Comparison of ENCODE assay signal across 11 mouse cellular contexts in the genomic region with DNA sequence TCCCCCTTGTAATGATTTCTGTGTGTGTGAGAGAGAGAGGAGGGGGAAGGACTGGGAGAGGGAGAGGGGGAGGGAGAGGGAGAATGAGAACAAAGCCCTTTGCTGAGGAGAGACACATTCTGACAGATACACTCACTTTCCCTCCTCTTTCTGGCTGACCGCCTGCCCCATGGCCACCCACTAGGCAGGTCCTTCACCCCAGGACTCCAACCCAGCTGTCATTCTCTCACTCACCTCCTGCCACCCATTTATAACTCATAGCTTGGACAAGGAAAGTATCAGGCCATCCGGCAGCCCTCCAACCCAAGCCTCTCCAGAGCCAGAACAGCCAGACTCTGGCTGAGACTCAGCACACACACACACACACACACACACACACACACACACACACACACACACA. TPM values are rescaled to one million over a fixed set of nuclear protein-coding genes. Genes with fewer than 3 reads are reported as not detected.
A peak's percentile ranks its signal among the peaks of the same experiment; 100 is the strongest.
DNase-seq lines count a peak whose midpoint lies in the region; ATAC-seq and TF ChIP-seq lines count a peak whose summit lies in the region.
"Had no signal": no experiment of that assay in that cellular context is flagged by ENCODE, and none has a peak within 500 bp of the region (broad histone marks: within the 10 kb centered on the region; RNA-seq: fewer than 3 reads in every experiment).

No protein-coding gene starts in this region.

- H3K4me1 ChIP-seq in lung, embryonic 14.5 days (ENCODE audit: insufficient read depth), result no peaks in the 10 kb centered on the region
- no peaks in the 10 kb centered on the region for H3K4me1 ChIP-seq in midbrain, embryonic 16.5 days (ENCODE audit: control insufficient read depth, insufficient read depth, low read length)

- no peak for TF ChIP-seq CTCF in lung, embryonic 14.5 days (IDR thresholded peaks at IDR 0.05; ENCODE audit: low read depth)

- no peaks in the 10 kb centered on the region for H3K27me3 ChIP-seq in lung, embryonic 14.5 days (ENCODE audit: insufficient read depth, low read length)
- no peaks in the 10 kb centered on the region for H3K27me3 ChIP-seq in midbrain, embryonic 16.5 days (ENCODE audit: control insufficient read depth, insufficient read depth, low read depth, low read length)

- 10% methylated on average over 2 of the region's 2 CpGs for WGBS in lung, embryonic 14.5 days
- WGBS in midbrain, embryonic 16.5 days, result 14% methylated on average over 2 of the region's 2 CpGs

- H3K9me3 ChIP-seq in lung, embryonic 14.5 days (ENCODE audit: low read depth, low read length), result no peaks in the 10 kb centered on the region
- H3K9me3 ChIP-seq in midbrain, embryonic 16.5 days (replicated peaks; ENCODE audit: control insufficient read depth, low read length, poor library complexity, severe bottlenecking), result no peaks in the 10 kb centered on the region

- peak; percentile 93 for ATAC-seq in lung, embryonic 14.5 days (ENCODE audit: insufficient read depth)
- 0 out of 2 replicates have a peak, but pooled peaks have one; percentile 32 for ATAC-seq in midbrain, embryonic 16.5 days
- no peak for ATAC-seq in inflammation-experienced regulatory T-cells, adult 6 months

- no peak overlapping the region for H3K4me2 ChIP-seq in lung, embryonic 14.5 days
- H3K4me2 ChIP-seq in midbrain, embryonic 16.5 days (ENCODE audit: low read length), result no peak overlapping the region

- intact Hi-C loops in heart, postnatal 36 days (cut with DNase I), result no loop called here

- no peak overlapping the region for H3K9ac ChIP-seq in lung, embryonic 14.5 days
- H3K9ac ChIP-seq in midbrain, embryonic 16.5 days (ENCODE audit: low read depth, low read length), result no peak overlapping the region

- H3K36me3 ChIP-seq in lung, embryonic 14.5 days (ENCODE audit: insufficient read depth), result no peaks in the 10 kb centered on the region
- H3K36me3 ChIP-seq in midbrain, embryonic 16.5 days (ENCODE audit: control insufficient read depth, insufficient read depth, low read length), result no peaks in the 10 kb centered on the region

- DNase-seq in embryo, embryonic 10 days (ENCODE audit: low spot score), result peak; percentile 17
- no peak for DNase-seq in embryo, embryonic 9.5 days (ENCODE audit: extremely low spot score)
- peak; percentile 76 for DNase-seq in lung, embryonic 14.5 days
- DNase-seq in lung, adult 18-20 months, result no peak
- DNase-seq in heart, postnatal 36 days, result peak; percentile 10 to 15
- no peak for DNase-seq in thymus, postnatal 25 days

- H3K27ac ChIP-seq in lung, embryonic 14.5 days (ENCODE audit: low read depth), result no peak overlapping the region; the same call in 1 of the 2 replicates
- no peak overlapping the region for H3K27ac ChIP-seq in midbrain, embryonic 16.5 days (ENCODE audit: low read length)

- H3K4me3 ChIP-seq in lung, embryonic 14.5 days (ENCODE audit: low read depth, low read length), result no peak overlapping the region
- no peak overlapping the region for H3K4me3 ChIP-seq in midbrain, embryonic 16.5 days (ENCODE audit: low read depth, low read length)

RNA-seq across cellular contexts. Expression of a gene that starts 10.0 kb away (rescaled TPM):
- 0.07 and 0.18 TPM in 2 replicates for polyA plus RNA-seq in lung, embryonic 14.5 days (2014; fragmentation: Nextera tagmentation; extraction: Ambion mirVana)
- not detected for total RNA-seq in heart, postnatal 36 days (2021)
- 0.10 and 0.31 TPM in 2 replicates for polyA plus RNA-seq in midbrain, embryonic 16.5 days (2015; fragmentation: Nextera tagmentation; extraction: Ambion mirVana)
- polyA plus RNA-seq in inflammation-experienced regulatory T-cells, adult 6 months (2017; shearing (Covaris generic)), result not detected
- total RNA-seq: left cerebral cortex, postnatal 25 days; megakaryocyte progenitor cell, adult 5-6 weeks had no signal
- polyA plus RNA-seq: stomach, embryonic 14.5 days had no signal

RNA-seq across cellular contexts. Expression of a gene that starts 13.0 kb away (rescaled TPM):
- 0.63 and 0.73 TPM in 2 replicates for polyA plus RNA-seq in lung, embryonic 14.5 days (2014; fragmentation: Nextera tagmentation; extraction: Ambion mirVana)
- not detected for total RNA-seq in heart, postnatal 36 days (2021)
- polyA plus RNA-seq in midbrain, embryonic 16.5 days (2015; fragmentation: Nextera tagmentation; extraction: Ambion mirVana), result 0.15 TPM in 1 of 2 replicates, not detected in the other
- polyA plus RNA-seq in inflammation-experienced regulatory T-cells, adult 6 months (2017; shearing (Covaris generic)), result not detected

RNA-seq across cellular contexts. Expression of a gene that starts 52.0 kb away (rescaled TPM):
- polyA plus RNA-seq in lung, embryonic 14.5 days (2014; fragmentation: Nextera tagmentation; extraction: Ambion mirVana), result 12.7 and 13.5 TPM in 2 replicates
- total RNA-seq in heart, postnatal 36 days (2021), result 1 to 10 TPM; 4.3 TPM
- 9.1 and 11.0 TPM in 2 replicates for polyA plus RNA-seq in midbrain, embryonic 16.5 days (2015; fragmentation: Nextera tagmentation; extraction: Ambion mirVana)
- 10 to 100 TPM; 11.3 to 13.4 (median 12.2) TPM for polyA plus RNA-seq in inflammation-experienced regulatory T-cells, adult 6 months (2017; shearing (Covaris generic))

RNA-seq across cellular contexts. Expression of a gene that starts 55.2 kb away (rescaled TPM):
- 7.1 and 7.6 TPM in 2 replicates for polyA plus RNA-seq in lung, embryonic 14.5 days (2014; fragmentation: Nextera tagmentation; extraction: Ambion mirVana)
- total RNA-seq in heart, postnatal 36 days (2021), result 100 to 1,000 TPM; 268 to 283 TPM
- polyA plus RNA-seq in midbrain, embryonic 16.5 days (2015; fragmentation: Nextera tagmentation; extraction: Ambion mirVana), result 1.5 and 3.0 TPM in 2 replicates
- polyA plus RNA-seq in inflammation-experienced regulatory T-cells, adult 6 months (2017; shearing (Covaris generic)), result 1 to 10 TPM; 3.9 to 8.3 (median 7.0) TPM

RNA-seq across cellular contexts. Expression of a gene that starts 58.0 kb away (rescaled TPM):
- 13.0 and 14.6 TPM in 2 replicates for polyA plus RNA-seq in lung, embryonic 14.5 days (2014; fragmentation: Nextera tagmentation; extraction: Ambion mirVana)
- 10 to 100 TPM; 14.1 to 19.0 TPM for total RNA-seq in heart, postnatal 36 days (2021)
- polyA plus RNA-seq in midbrain, embryonic 16.5 days (2015; fragmentation: Nextera tagmentation; extraction: Ambion mirVana), result not detected in 2 replicates
- polyA plus RNA-seq in inflammation-experienced regulatory T-cells, adult 6 months (2017; shearing (Covaris generic)), result not detected

Comparison
In these comparisons a context has a peak if more than half of its experiments do, and no peak if none do; other contexts are left out.
1. DNase-seq: peak in embryo, embryonic 10 days (single experiment), lung, embryonic 14.5 days (single experiment) and heart, postnatal 36 days (2 of 2); none in embryo, embryonic 9.5 days (single experiment), lung, adult 18-20 months (0 of 2) and thymus, postnatal 25 days (single experiment).